Mouse (Mus musculus): Measurements from ENCODE around the gene Tdrd6.
A peak's percentile ranks its signal among the peaks of the same experiment; 100 is the strongest.

Tdrd6 gene

DNA sequence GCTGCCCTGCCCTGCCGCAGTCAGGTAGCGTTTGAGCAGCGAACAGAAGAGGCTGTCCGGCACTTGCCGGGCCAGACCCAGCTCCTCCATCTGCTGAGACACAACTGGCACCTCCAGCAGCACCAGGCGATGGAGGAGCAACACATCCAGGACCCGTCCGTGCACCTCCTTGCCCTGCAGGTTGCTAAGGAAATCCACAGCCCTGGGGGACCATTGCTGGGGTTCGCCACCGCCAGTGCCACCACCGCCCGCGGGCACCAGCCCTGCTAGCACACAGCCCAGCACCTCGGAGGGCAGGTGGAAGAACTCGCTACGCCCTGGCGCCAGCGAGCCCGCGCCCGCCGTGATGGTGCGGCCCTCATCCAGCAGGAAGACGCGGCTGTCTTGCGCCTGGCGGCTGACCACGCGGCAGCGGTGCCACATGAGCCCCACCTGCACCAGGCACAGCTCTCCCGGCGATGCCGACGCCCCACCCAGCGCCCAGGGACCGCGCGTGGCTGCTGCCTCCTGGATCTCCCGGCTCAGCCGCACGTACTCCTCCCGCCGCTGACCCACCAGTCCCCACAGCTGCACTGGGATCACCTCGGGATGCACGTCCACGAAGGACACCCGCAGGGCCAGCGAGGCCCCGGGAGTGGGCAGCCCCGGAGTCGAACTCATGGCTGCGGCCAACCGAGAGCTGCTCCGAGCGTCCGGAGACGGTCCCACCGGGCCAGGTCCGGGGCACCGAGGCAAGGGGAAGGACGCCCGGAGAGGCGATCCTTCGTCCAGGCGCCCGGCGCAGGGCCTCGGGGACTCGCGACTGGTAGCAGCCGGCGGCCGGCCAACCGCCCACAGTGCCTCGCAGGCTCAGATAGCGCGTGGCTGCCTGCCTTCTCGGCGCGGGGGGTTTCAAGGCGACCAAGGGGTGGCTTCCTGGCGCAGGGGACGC, at the start of gene Tdrd6:
Tdrd6 (minus strand) TSS at position 804 of the 931 bp plus-strand sequence.
- DNase-seq (ENCODE audit: low read depth, low spot score) = peak; percentile 59

DNA sequence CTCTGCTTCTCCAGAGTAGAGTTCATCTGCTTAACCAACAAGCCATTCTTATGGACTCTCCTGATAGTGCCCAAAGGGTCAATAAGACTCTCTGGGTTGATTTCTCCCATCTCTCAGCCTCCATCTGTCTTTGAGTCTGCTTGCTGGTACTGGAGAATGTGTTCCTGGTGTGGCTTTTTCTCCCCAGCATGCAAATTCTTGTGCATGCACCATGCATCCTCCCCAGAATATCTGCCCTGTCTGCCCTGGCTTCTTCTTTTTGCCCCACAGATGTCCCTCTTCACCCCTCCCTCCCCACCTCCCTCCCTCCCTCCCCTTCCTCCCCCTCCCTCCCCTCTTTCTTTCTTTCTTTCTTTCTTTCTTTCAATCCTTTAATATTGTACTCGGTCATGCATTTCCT, 47.2 kb upstream of the Tdrd6 start:
- no peak for DNase-seq (ENCODE audit: low read depth, low spot score)

DNA sequence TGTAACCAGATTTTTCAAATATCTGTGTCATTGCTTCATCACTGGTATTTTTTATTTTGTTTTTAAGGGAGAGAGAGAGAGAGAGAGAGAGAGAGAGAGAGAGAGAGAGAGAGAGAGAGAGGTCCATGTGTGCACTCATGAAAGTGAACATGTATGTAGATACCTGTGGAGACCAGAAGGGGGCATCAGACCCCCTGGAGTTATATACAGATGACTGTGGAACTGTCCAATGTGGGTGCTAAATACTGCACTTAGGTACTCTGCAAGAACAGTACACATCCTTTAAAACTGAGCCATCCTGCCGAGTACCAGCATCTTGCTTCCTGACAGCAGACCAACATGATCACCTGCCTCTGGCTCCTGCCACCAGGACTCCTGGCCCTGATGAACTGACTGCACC, 46.1 kb upstream of the Tdrd6 start:
- DNase-seq (ENCODE audit: low read depth, low spot score) = peak; percentile 59

DNA sequence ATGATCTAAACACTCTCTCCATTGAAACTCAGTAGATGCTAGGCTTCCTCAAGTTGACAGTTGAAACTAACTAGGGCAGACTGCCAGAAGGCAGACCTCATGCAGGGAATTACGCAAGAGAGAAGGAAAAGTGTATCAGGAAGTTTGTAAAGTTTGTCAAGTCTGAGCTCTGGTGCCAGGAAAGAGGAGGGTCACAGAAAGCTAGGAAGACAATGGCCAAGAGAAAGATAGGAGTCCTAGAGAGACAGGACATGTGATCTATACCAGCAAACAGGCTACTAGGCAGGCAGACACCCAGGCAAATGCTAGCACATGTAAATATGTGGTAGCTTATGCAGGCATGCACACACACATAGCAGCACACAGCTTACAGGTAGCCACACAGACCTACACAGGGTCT, 45.1 kb upstream of the Tdrd6 start:
- no peak for DNase-seq (ENCODE audit: low read depth, low spot score)

DNA sequence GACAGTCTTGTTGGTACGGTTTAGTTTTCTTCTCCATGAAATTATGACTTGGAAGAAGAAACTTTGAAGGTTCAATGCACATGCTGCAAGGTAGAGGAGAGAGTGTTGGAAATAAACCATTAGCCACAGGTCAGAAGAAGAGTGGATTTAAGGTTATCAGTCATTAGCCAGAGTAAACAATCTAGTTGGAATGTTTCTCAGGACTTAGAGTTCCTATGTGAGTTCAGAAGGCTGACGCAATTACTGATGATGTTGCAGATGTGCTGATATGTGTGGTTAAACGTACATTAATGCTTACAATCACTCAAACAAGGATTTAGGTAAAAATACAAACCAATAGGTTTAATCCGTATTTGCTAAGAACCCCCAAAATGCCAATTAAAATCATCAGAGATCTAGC, 41.8 kb upstream of the Tdrd6 start:
- DNase-seq (ENCODE audit: low read depth, low spot score) = no peak

DNA sequence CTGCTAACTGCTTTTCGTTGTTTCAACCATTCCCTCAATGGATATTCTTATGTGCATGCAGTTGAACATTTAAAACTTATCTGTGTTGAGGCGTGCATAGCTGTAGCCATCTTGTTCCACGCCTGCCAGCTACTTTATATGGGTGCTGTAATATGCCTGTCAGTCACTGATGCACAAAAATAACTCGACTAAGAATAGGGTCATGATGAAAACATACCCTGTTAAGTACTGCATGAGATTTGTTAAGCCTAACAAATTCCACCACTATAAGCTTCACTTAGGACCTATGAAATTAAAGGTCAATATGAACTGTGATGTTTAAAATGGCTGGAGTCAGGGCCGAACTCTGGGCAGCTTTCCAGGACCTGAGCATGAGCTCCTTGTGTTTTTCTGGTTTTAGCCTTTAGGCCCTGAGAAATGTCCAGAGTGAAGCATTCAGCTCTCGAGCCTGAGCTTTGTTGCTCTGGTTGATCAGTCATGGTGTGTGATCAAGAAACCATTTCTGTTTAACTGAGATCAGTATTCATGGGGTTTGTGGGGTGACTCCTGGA, 39.1 kb upstream of the Tdrd6 start:
- DNase-seq (ENCODE audit: low read depth, low spot score) = no peak

DNA sequence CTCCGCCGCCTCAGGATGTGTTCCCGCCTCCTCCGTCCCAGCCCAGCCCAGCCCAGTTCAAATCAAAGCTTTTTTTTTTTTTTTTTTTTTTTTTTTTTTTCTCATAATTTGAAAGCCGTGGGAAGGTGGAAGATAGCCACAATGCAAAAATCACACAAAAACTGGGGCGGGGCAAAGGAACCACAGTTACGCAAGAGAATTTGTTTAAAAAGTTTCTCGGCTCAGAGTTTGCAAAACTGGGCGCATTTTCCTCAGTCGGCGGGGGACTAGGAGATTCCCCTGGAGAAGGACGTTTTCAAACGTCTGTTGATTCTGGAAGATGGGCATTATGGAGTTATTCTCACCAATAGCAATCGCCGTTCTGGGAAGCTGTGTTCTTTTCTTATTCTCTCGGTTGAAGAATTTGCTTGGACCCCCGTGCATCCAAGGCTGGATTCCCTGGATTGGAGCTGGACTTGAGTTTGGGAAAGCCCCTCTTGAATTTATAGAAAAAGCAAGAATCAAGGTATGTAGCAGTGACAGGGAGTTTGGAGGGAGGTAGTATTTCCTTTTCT, 37.3 kb upstream of the Tdrd6 start, which contains the start of gene Cyp39a1:
Cyp39a1 (plus strand) TSS at position 136 of the 554 bp plus-strand sequence.
- peak; percentile 7 for DNase-seq (ENCODE audit: low read depth, low spot score)

DNA sequence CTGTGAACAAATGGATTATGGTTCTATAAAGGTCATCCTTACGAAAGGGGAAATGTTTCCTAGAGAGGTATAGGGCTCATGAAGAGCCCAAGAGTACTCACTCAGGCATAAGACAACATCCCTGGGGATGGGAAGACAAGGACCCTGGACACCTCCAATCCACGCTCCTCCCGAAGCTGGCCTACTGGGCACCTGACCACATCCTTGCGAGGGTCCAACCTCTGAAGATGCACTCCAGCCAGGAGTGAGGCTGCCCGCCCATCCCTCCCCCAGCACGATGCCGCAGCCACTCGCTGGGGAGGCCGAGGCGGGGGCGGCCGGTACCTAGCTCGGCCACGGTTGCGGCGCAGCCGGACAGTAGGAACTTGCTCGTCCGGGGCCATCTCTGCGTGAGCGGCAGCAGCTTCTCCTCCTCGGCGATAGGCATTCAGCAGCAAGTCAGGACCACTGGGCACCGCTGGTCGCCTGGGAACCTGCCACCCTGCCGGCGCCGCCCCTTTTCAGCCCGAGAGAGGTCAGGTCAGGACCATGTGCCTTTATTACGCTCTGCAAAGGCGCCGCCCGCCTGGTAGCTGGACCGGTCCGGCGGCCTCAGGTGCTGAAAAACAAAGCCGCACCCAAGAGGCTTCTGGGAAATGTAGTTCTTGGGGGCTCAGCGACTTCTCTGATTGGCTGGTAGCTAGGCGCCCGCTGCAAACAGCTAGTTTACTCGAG, 36.6 kb upstream of the Tdrd6 start, which contains the start of gene Slc25a27:
Slc25a27 (minus strand) TSS at position 639 of the 714 bp plus-strand sequence.
- peak; percentile 97 for DNase-seq (ENCODE audit: low read depth, low spot score)

DNA sequence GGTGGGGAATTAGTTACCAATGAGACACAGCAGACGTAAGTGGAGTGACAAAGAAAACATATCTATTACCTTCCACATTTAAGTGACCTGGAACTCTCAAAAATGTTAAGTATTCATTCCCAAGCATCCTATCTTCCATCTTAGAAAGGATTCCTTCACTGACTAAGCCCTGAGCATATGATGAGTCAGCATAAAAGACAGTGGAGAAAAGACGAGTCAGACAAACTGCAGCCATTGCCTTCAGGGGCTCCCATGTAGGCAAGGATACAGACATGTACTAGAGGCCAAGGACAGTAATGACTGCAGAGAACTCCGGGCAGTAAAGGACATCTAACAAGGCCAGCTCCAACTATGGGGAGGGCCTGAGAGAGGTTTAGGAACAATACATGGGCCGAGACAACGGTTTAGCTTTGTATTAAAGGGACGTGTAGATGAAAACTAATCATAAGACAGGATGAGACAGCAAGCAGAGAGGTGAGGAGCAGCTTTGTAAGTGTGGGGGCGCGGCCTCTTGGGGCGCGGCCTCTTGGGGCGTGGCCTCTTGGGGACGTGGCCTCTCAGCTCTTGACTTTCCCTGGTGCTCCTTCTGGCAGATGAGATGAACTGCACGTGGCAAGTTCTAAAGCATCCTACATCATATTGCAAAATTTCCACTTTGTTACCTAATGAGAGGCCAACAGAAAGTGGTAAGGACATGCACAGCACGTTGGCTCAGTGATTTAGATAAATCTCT, 21.4 kb upstream of the Tdrd6 start:
- peak; percentile 80 for DNase-seq (ENCODE audit: low read depth, low spot score)

DNA sequence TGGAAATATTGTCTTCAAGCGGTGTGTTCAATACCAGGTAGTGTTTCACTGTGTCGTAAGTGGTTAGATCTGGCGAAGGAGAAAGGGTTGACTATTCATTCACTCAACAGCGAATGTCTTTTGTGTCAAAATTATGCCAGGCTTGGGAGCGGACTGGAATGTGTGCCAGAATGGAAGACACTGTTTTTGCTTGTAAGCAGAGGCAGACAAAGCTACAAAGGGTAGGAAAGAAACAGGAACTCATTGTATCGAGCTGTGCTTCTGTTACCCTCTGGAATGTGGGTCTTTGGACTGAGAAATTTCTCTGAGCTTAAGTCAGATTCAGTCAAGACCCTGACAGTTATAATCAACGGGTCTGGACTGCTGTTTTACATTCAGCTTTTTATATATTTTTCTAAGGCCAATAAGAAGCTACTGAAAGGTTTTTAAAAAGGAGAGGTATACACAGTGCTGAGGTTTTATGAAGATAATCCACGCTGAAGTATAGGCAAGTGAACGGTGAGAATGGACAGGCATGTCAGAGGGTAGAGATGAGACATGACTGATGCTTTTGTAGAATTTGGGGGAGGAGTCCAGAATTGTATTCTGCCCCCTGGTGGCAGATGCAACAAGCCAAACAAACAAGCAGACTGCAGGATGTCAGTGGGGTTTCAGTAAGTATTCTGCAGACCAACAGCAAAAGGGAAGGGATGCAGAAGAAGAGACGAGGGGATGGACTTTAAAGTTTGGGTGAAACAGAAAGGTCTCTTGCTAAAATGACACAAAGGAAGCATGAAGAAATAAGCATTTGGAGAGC, 19.7 kb upstream of the Tdrd6 start:
- DNase-seq (ENCODE audit: low read depth, low spot score) = peak; percentile 64

DNA sequence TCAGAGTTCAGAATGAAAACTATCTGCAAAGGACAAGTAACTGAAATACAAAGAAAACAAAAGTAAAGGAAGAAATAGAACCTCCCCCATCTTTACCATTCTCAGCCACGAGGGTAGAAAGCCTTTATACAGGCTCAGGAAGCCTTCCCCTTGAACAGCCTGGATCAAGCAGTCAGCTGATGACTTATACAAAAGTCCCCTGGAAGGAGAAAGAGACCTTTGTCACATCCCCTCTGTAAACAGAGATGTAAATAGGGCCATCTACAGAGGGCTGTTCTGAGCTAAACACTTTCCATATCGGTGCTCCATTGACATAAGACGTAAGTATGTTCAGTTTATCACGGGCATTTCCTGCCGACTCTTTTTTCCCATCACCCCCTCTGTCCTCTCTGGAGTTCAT, 16.8 kb upstream of the Tdrd6 start:
- DNase-seq (ENCODE audit: low read depth, low spot score) = peak; percentile 13

DNA sequence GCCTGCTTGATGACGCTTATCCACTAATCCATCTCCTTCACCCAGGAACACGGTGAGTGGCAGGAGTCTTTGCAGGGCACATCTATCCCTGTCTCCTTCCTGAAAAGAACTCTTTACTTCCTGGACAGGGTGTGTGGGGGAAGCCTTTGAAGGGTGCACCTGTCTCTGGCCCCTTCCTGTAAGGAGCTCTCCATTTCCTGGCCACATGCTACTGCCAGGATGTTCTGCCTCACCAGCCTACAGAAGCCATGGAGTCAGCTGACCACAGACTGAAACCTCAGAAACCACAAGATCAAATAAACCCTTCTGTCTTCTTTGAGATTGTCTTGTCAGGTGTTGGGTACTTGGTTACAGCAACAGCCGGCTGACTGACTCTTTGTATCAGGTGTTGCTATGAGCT, 15.0 kb upstream of the Tdrd6 start:
- no peak for DNase-seq (ENCODE audit: low read depth, low spot score)

DNA sequence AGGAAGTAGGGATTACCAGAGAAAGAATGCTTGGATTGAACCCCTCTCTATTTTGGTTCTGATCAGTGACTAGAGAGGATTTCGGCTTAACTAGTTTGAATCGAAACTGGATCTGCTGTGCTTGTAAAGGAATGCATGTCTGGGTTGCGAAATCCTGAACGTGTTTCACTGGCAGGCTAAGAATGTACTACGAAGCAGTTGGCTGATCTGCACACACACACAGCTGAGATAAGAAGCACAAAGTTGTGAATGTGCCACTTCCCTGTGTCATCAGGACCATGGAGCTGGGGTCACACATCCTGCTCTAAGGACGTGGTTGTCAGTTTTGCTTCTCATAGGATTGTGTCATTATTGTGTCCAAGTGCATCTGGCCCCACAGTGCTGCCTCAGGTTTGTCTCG, 14.3 kb upstream of the Tdrd6 start:
- DNase-seq (ENCODE audit: low read depth, low spot score) = no peak

DNA sequence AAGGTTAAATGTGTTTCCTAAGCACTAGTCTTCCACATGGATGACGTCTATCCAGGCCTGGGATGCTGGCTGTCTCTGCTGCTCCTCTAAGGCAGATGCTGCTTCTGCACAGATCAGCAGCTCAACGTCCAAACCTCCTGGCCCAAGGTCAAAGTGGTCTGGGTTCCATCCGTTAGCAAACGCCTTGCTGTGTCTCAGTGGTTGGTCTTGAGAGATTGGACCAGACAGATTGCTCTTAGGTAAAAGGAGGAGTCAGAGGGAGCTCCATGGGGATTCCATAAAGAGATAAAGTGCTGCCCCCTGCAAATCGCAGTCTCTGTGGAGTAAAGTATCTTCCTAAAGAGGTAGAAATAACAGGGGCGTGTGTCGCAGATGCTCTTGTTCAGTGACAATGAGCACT, 13.1 kb upstream of the Tdrd6 start:
- no peak for DNase-seq (ENCODE audit: low read depth, low spot score)

DNA sequence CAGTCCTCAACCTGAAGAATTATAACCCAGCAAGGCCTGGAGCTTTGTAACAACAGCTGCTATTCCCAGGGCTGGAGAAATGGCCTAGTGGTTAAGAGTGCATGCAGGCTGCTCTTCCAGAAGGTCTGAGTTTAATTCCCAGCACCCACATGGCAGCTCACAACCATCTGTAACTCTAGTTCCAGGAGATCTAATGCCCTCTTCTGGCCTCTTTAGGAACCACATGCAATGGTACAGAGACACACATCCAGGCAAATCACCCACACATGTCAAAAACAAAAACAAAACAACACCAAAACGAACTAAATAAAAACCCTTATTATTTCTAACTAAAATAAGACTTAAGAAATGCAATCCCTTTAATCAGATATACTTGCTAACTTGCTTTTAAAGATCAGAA, 10.7 kb upstream of the Tdrd6 start:
- DNase-seq (ENCODE audit: low read depth, low spot score) = peak; percentile 62

DNA sequence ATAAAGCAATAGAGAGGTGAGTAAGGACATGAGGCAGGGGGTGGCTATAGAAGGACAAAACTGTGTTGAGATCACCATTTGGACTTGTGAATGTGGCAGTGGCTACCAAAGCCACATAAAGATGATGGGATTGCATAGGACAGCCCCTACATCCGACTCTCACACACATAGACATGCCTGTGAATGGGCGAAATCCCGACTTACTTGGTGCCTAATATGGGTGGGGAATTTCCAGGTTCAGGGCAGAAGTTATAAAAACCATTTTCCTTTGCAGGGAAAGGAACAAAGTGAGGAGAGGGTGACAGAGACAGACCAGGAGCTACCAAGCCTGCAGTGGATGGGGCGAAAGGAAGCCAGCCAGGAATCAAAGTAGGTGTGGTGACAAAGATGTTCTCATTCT, 7.0 kb upstream of the Tdrd6 start:
- DNase-seq (ENCODE audit: low read depth, low spot score) = no peak

DNA sequence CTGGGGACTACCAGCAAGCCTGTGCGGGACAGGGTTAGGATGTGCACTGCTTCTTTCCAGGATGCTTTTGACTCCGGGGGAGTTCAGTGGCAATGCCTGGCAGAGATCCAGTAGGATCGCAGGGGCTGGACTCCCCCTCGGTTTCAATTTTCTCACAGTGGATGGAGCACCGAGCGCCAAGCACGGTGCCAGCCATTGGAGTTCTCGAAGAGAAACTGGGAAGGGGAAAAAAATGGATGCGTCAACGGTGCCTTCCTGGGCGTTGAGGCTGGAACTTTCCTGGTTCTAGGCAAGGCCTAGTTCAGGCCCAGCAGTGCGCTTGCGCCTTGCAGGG, 295 bp upstream of the Tdrd6 start:
- DNase-seq (ENCODE audit: low read depth, low spot score) = peak; percentile 44

DNA sequence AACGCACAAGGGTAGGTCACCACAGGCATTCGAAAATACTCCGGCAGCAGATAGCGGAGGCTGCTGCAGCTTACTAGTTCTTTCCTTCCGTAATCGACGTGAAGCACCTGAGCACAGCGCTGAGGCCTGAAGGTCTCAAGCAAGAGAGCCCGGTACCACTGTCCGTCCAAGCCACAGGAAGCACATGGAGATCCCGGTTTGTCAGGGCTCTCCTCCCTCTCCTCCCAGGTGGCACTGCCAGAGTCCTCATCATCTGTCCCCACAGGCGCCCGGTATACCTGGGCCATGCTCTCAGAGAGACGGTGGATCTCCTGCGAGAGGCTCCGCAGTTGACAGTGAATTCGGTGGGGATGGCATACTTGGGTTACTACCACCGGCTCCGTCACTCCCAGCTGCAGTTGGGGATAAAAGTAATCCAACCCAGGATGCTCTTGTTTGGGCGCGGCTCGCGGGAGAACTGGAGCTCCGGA, 1.0 kb downstream of the Tdrd6 start:
- DNase-seq (ENCODE audit: low read depth, low spot score) = no peak

DNA sequence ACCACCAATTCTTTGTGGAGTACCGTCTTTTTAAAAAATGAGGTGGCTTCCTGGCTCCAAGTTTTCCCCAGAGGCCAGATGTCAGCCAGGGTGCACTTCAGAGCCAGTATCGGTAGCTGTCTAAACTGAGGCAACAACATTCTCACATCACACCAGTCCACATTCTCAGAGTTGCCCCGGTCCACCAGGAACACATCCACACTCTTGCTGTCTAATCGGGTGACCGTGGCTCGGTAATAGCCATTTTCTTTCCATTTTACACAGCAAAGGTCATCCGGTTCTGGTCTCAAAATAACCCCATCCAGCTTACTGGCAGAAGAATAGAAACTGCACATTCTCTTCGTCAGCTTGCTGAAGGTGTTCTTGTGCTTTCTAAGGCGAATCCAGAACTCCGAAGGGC, 1.9 kb downstream of the Tdrd6 start:
- no peak for DNase-seq (ENCODE audit: low read depth, low spot score)

DNA sequence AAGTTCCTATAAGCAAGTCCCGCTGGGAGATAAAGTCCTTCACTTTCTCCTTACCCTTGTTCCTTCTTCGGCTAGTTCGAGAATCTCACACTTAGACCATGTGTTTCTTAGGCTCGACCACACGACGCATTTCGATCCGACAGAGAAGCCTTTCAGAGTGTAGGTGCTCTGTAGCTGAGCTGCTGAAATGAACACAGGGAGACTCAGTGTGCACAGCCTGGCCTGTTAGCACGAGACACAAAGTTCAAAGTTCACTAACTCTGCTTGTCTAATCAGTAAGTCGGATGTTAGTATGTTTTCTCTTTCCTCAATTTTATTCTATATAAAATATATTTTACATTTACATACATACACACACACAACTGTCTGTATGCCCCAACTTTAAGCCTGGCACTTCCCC, 8.0 kb downstream of the Tdrd6 start:
- no peak for DNase-seq (ENCODE audit: low read depth, low spot score)

DNA sequence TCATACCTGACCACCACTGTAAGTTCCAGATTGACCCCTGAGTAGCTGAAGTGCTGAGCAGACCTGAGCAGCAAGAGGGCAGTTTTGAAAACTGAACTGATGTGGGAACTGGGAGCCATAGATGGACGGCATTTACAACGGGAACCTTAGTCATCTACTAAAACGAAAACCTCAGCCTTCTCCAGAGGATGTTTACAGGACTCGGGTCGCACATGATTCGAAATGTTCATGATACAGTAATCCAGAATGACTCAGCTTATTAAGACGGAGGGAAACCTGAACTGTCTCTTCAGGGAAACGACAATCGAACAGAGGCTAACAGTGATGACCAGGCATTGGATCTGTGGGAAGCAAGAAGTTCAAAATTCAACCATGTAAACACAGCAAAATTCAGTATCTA, 10.9 kb downstream of the Tdrd6 start:
- no peak for DNase-seq (ENCODE audit: low read depth, low spot score)

Measured in ZHBTc4 (cell line).